40 mouse cellular contexts compared by ENCODE assay signal in the genomic region with DNA sequence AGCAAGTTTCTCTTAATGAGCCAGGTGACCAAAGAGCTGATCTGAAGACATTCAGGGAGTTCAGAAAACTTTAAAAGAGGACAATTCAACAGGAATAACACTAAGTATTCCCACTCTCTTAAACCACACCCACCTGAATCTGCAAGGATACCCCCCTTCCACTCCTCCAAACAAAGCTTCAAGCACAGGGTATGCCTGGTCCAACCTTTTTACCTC. TPM values are rescaled to one million over a fixed set of nuclear protein-coding genes. Genes with fewer than 3 reads are reported as not detected.
"Had no signal": no experiment of that assay in that cellular context is flagged by ENCODE, and none has a peak within 500 bp of the region (broad histone marks: within the 10 kb centered on the region; RNA-seq: fewer than 3 reads in every experiment).

A gene (plus strand): TSS at position 117 of the 216 bp plus-strand sequence.

- H3K4me2 ChIP-seq: embryonic facial prominence, embryonic 12.5 days; embryonic facial prominence, embryonic 13.5 days; embryonic facial prominence, embryonic 15.5 days; forebrain, embryonic 12.5 days; forebrain, embryonic 13.5 days; forebrain, embryonic 15.5 days had no signal

- H3K9ac ChIP-seq: embryonic facial prominence, embryonic 12.5 days; embryonic facial prominence, embryonic 13.5 days; embryonic facial prominence, embryonic 15.5 days; forebrain, embryonic 12.5 days; forebrain, embryonic 13.5 days; forebrain, embryonic 15.5 days; forebrain, postnatal 0 days had no signal

- DNase-seq: cerebellum, adult 8-10 months; cerebellum, adult 9-10 months; cerebellum, adult 9-11 months; cerebellum, postnatal 10 days; cerebellum, postnatal 14 days; cerebellum, postnatal 25 days; cerebellum, postnatal 36 days; embryo, embryonic 11 days; forebrain, postnatal 0 days; gastrocnemius, adult 2 months; gastrocnemius, postnatal 10 days; gastrocnemius, postnatal 14 days; gastrocnemius, postnatal 25 days; gastrocnemius, postnatal 36 days; heart, adult 11 months; heart, adult 18-20 months; heart, adult 2 months had no signal

- H3K27me3 ChIP-seq: embryonic facial prominence, embryonic 12.5 days; embryonic facial prominence, embryonic 13.5 days; embryonic facial prominence, embryonic 15.5 days; forebrain, embryonic 12.5 days; forebrain, embryonic 13.5 days; forebrain, embryonic 15.5 days had no signal

- H3K27ac ChIP-seq: embryonic facial prominence, embryonic 10.5 days; embryonic facial prominence, embryonic 12.5 days; embryonic facial prominence, embryonic 13.5 days; embryonic facial prominence, embryonic 15.5 days; forebrain, embryonic 10.5 days; forebrain, embryonic 12.5 days; forebrain, embryonic 13.5 days; forebrain, embryonic 15.5 days; gastrocnemius, adult 2 months; heart, adult 2 months had no signal

- H3K36me3 ChIP-seq: embryonic facial prominence, embryonic 10.5 days; embryonic facial prominence, embryonic 12.5 days; embryonic facial prominence, embryonic 13.5 days; embryonic facial prominence, embryonic 15.5 days; forebrain, embryonic 10.5 days; forebrain, embryonic 12.5 days; forebrain, embryonic 15.5 days had no signal

- H3K4me1 ChIP-seq: embryonic facial prominence, embryonic 10.5 days; embryonic facial prominence, embryonic 12.5 days; embryonic facial prominence, embryonic 13.5 days; embryonic facial prominence, embryonic 15.5 days; forebrain, embryonic 10.5 days; forebrain, embryonic 12.5 days; forebrain, embryonic 13.5 days; forebrain, embryonic 15.5 days had no signal

- ATAC-seq: forebrain, embryonic 13.5 days; forebrain, embryonic 14.5 days; forebrain, embryonic 15.5 days; forebrain, embryonic 16.5 days; forebrain, postnatal 0 days had no signal

- H3K9me3 ChIP-seq: embryonic facial prominence, embryonic 10.5 days; embryonic facial prominence, embryonic 12.5 days; embryonic facial prominence, embryonic 13.5 days; embryonic facial prominence, embryonic 15.5 days; forebrain, embryonic 10.5 days; forebrain, embryonic 12.5 days; forebrain, embryonic 13.5 days; forebrain, embryonic 15.5 days had no signal

- H3K4me3 ChIP-seq: embryonic facial prominence, embryonic 10.5 days; embryonic facial prominence, embryonic 12.5 days; embryonic facial prominence, embryonic 13.5 days; embryonic facial prominence, embryonic 15.5 days; erythroblast, embryonic 14.5 days; forebrain, embryonic 10.5 days; forebrain, embryonic 12.5 days; forebrain, embryonic 13.5 days; forebrain, embryonic 15.5 days; gastrocnemius, adult 2 months; heart, adult 2 months had no signal

RNA-seq across cellular contexts. Expression of the gene that starts here (rescaled TPM):
- total RNA-seq: common myeloid progenitor, adult 5-6 weeks; forebrain, postnatal 0 days; gastrocnemius, adult 18-20 months; gastrocnemius, adult 2 months; gastrocnemius, adult 8-10 months; gastrocnemius, postnatal 10 days; gastrocnemius, postnatal 14 days; gastrocnemius, postnatal 25 days; gastrocnemius, postnatal 36 days; gastrocnemius, postnatal 4 days; granulocyte monocyte progenitor cell, adult 5-6 weeks; heart, adult 18-20 months; heart, adult 8-10 months had no signal
- polyA plus RNA-seq: cortical plate, adult 2 months; embryonic facial prominence, embryonic 10.5 days; embryonic facial prominence, embryonic 11.5 days; embryonic facial prominence, embryonic 12.5 days; embryonic facial prominence, embryonic 13.5 days; embryonic facial prominence, embryonic 14.5 days; embryonic facial prominence, embryonic 15.5 days; erythroblast, embryonic 14.5 days; forebrain, embryonic 10.5 days; forebrain, embryonic 11.5 days; forebrain, embryonic 12.5 days; forebrain, embryonic 13.5 days; forebrain, embryonic 14.5 days; forebrain, embryonic 15.5 days; forebrain, embryonic 16.5 days; forebrain, postnatal 0 days; frontal cortex, adult 2 months; gonadal fat pad, adult 2 months; heart, adult 2 months had no signal
